9 mouse cellular contexts compared by ENCODE assay signal in genomic region chr10:103235707-103236459, GRCm38 (mm10). TPM values are rescaled to one million over a fixed set of nuclear protein-coding genes. Genes with fewer than 3 reads are reported as not detected.
DNase-seq lines count a peak whose midpoint lies in the region; ATAC-seq and TF ChIP-seq lines count a peak whose summit lies in the region.
"Had no signal": no experiment of that assay in that cellular context is flagged by ENCODE, and none has a peak within 500 bp of the region (broad histone marks: within the 10 kb centered on the region; RNA-seq: fewer than 3 reads in every experiment).

Gene Lrriq1 (minus strand): TSS chr10:103236322.

- H3K4me3 ChIP-seq in embryonic facial prominence, embryonic 11.5 days (ENCODE audit: low read depth, low read length) = peak within 1 kb of the TSS; percentile 56
- peak within 1 kb of the TSS; percentile 65 for H3K4me3 ChIP-seq in layer of hippocampus, adult 2 months
- H3K4me3 ChIP-seq in liver, embryonic 16.5 days (ENCODE audit: low read depth, low read length) = peak within 1 kb of the TSS; percentile 24; the same call in 1 of the 2 replicates
- peak within 1 kb of the TSS; percentile 54 for H3K4me3 ChIP-seq in olfactory bulb, adult 2 months (ENCODE audit: insufficient read depth, low read depth, low read length)

- H3K9ac ChIP-seq in embryonic facial prominence, embryonic 11.5 days (replicated peaks; ENCODE audit: low read length) = peak within 1 kb of the TSS; percentile 56
- no peak within 1 kb of the TSS for H3K9ac ChIP-seq in liver, embryonic 16.5 days (ENCODE audit: low read depth, low read length)

- no peaks in the 10 kb centered on the region for H3K36me3 ChIP-seq in embryonic facial prominence, embryonic 11.5 days (replicated peaks; ENCODE audit: control insufficient read depth, insufficient read depth, low read depth, low read length)
- H3K36me3 ChIP-seq in liver, embryonic 16.5 days (ENCODE audit: control insufficient read depth, insufficient read depth) = no peaks in the 10 kb centered on the region

- peak; percentile 86 for DNase-seq in heart, adult 11 months
- no peak for DNase-seq in heart, adult 9 months (ENCODE audit: low spot score in 2 of 2)
- DNase-seq in embryonic facial prominence, embryonic 11.5 days (ENCODE audit: low spot score) = peak; percentile 89
- DNase-seq in heart, postnatal 14 days = peak; percentile 9 to 52
- DNase-seq in layer of hippocampus, adult 2 months (ENCODE audit: low spot score in 2 of 2) = peak; percentile 86 to 88
- DNase-seq in thymus, postnatal 25 days = no peak

- peak within 1 kb of the TSS; percentile 71 for H3K4me2 ChIP-seq in embryonic facial prominence, embryonic 11.5 days (ENCODE audit: low read depth, low read length)
- H3K4me2 ChIP-seq in liver, embryonic 16.5 days (ENCODE audit: low read depth, low read length) = peak within 1 kb of the TSS; percentile 13; the same call in 1 of the 2 replicates

- TF ChIP-seq CTCF in layer of hippocampus, adult 2 months (conservative IDR thresholded peaks at IDR 0.05) = no peak
- no peak for TF ChIP-seq CTCF in olfactory bulb, adult 2 months (IDR thresholded peaks at IDR 0.05; ENCODE audit: insufficient read depth, low read depth, low read length)

- WGBS in embryonic facial prominence, embryonic 11.5 days = 5% methylated on average over 25 of the region's 25 CpGs
- WGBS in liver, embryonic 16.5 days (ENCODE audit: insufficient replicate concordance) = 5% methylated on average over 25 of the region's 25 CpGs
- 3% methylated on average over 25 of the region's 25 CpGs for WGBS in olfactory bulb, adult 2 months

- intact Hi-C loops in heart, postnatal 14 days (cut with DNase I) = no loop called here

- ATAC-seq in embryonic facial prominence, embryonic 11.5 days (replicated peaks; ENCODE audit: insufficient number of reproducible peaks, low FRiP score, low TSS enrichment, low read depth) = peak; percentile 100
- ATAC-seq in liver, embryonic 16.5 days (ENCODE audit: low read depth) = no peak

- no peaks in the 10 kb centered on the region for H3K4me1 ChIP-seq in embryonic facial prominence, embryonic 11.5 days (ENCODE audit: control insufficient read depth, insufficient read depth, low read length)
- H3K4me1 ChIP-seq in liver, embryonic 16.5 days (ENCODE audit: control insufficient read depth, low read depth, low read length) = no peaks in the 10 kb centered on the region
- no peaks in the 10 kb centered on the region for H3K4me1 ChIP-seq in olfactory bulb, adult 2 months (ENCODE audit: control insufficient read depth, insufficient read depth, low read length)

- no peak within 1 kb of the TSS for H3K27ac ChIP-seq in embryonic facial prominence, embryonic 11.5 days (replicated peaks; ENCODE audit: low read depth, low read length)
- no peak within 1 kb of the TSS for H3K27ac ChIP-seq in layer of hippocampus, adult 2 months
- H3K27ac ChIP-seq in liver, embryonic 16.5 days (ENCODE audit: low read length) = no peak within 1 kb of the TSS
- H3K27ac ChIP-seq in olfactory bulb, adult 2 months (ENCODE audit: insufficient read depth, low read depth, low read length) = no peak within 1 kb of the TSS

- no peaks in the 10 kb centered on the region for H3K9me3 ChIP-seq in embryonic facial prominence, embryonic 11.5 days (replicated peaks; ENCODE audit: control insufficient read depth, low read length)
- H3K9me3 ChIP-seq in liver, embryonic 16.5 days (replicated peaks; ENCODE audit: control insufficient read depth, low read length) = no peaks in the 10 kb centered on the region

- no peak for TF ChIP-seq POLR2A in olfactory bulb, adult 2 months (IDR thresholded peaks at IDR 0.05; ENCODE audit: insufficient read depth, low read depth, low read length)

- H3K27me3 ChIP-seq in embryonic facial prominence, embryonic 11.5 days (ENCODE audit: control insufficient read depth, insufficient read depth, low read length) = no peaks in the 10 kb centered on the region
- H3K27me3 ChIP-seq in liver, embryonic 16.5 days (ENCODE audit: control insufficient read depth, insufficient read depth, low read depth, low read length) = no peaks in the 10 kb centered on the region

RNA-seq across cellular contexts. Expression of gene Lrriq1, which starts in this region (rescaled TPM):
- 1.7 and 2.5 TPM in 2 replicates for polyA plus RNA-seq in embryonic facial prominence, embryonic 11.5 days (2014; fragmentation: Nextera tagmentation; extraction: Ambion mirVana)
- not detected for total RNA-seq in heart, postnatal 14 days (2021)
- total RNA-seq in layer of hippocampus, adult 2 months (2021) = 1 to 10 TPM; 3.3 to 5.4 TPM
- not detected in 2 replicates for polyA plus RNA-seq in liver, embryonic 16.5 days (2015; fragmentation: Nextera tagmentation; extraction: Ambion mirVana)
- polyA plus RNA-seq in olfactory bulb, adult 2 months (2012; ENCODE audit: insufficient read depth, insufficient read length, low replicate concordance, missing spikeins) = not detected in 2 replicates
- polyA plus RNA-seq: C2C12 had no signal

Comparison
In these comparisons a context has a peak if more than half of its experiments do, and no peak if none do; other contexts are left out.
1. RNA of gene Lrriq1 (total RNA-seq): 3.3 to 5.4 TPM in layer of hippocampus, adult 2 months; not detected in heart, postnatal 14 days; every median in the first group is over 4 times any median in the second.
2. DNase-seq: peak in heart, adult 11 months (single experiment), embryonic facial prominence, embryonic 11.5 days (single experiment) and layer of hippocampus, adult 2 months (2 of 2); none in heart, adult 9 months (0 of 2) and thymus, postnatal 25 days (single experiment).
3. Peak in DNase-seq in heart, postnatal 14 days; RNA of the gene not detected or under 1 TPM.
4. Peak in every context shown above with its lines, with median percentiles within 50 percentile points of each other: H3K4me3 ChIP-seq.